Mouse (Mus musculus) left cerebral cortex, adult 11 months (tissue): ENCODE data around the gene Esd.

ENCODE experiments used
- DNase-seq: peaks from one replicate; pipeline ENCODE4 v3.0.0; 2022; ENCODE audit warnings: low spot score

Esd gene

GRCm38 (mm10) chr14:74797386-74798062 lies 65.4 kb downstream of the Esd start:
- no peak for DNase-seq

- DNase-seq, result no peak
Measured at GRCm38 (mm10) chr14:74798063-74798890, 66.2 kb downstream of the Esd start.
